Mouse (Mus musculus): ENCODE measurements around the gene Vmn2r72. TPM values are rescaled to one million over a fixed set of nuclear protein-coding genes. Genes with fewer than 3 reads are reported as not detected.

The Vmn2r72 gene
- not detected for total RNA-seq (2021)
- long read RNA-seq, experiment 1: 0 reads
- long read RNA-seq, experiment 2: 0 reads

DNA sequence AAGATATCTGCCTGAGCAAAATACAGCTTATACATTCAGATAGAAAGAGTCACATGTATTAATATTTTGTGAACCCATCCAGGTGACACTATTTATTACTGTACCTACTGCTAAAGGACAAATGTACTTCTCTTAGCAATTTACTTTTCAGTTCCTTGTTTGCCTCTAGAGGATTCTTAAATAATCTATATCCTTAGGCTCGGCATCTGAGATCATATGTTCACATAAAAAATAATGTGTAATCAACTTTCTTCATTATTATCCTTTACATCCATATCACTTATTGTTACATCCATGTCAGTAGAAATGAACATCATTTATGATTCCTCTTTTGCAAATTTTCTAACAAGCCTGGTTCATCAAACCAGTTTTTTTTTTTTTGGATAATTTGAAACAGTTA, at the start of gene Vmn2r72:
Vmn2r72 (minus strand) TSS at position 101 of the 400 bp plus-strand sequence.
- no peak for DNase-seq

Other genes starting within 250 kb of the Vmn2r72 start
- not detected for gene Vmn2r71, start 192.0 kb downstream of the Vmn2r72 start, total RNA-seq (2021)
- not detected for gene Vmn2r70, start 185.9 kb downstream of the Vmn2r72 start, total RNA-seq (2021)
- not detected for gene Vmn2r73, start 121.2 kb upstream of the Vmn2r72 start, total RNA-seq (2021)
- not detected for gene Vmn2r74, start 206.5 kb upstream of the Vmn2r72 start, total RNA-seq (2021)

All from gastrocnemius, postnatal 10 days (tissue).